Mouse (Mus musculus) limb, embryonic 13.5 days (tissue): ENCODE data around the gene Crnkl1. TPM values are rescaled to one million over a fixed set of nuclear protein-coding genes. Genes with fewer than 3 reads are reported as not detected.

ENCODE experiments used
- ATAC-seq: fragments of 200-750 bp; cut with Nextera tagmentation; 2 replicates; pipeline ENCODE4 v1.8.0; 2017; ENCODE audit warnings: low read depth, moderate number of reproducible peaks, moderate TSS enrichment; ENCODE audit not compliant: low FRiP score
- H3K27ac ChIP-seq: fragments of 300-500 bp; sonication (generic); 2 replicates; pipeline ENCODE4 v1.5.1; 2015; ENCODE audit warnings: inconsistent platforms, mild to moderate bottlenecking, moderate library complexity
- H3K27me3 ChIP-seq: fragments of 300-500 bp; sonication (generic); 2 replicates; pipeline ENCODE4 v1.6.1; 2015; ENCODE audit warnings: mild to moderate bottlenecking, inconsistent platforms
- H3K36me3 ChIP-seq: fragments of 300-500 bp; sonication (generic); 2 replicates; pipeline ENCODE4 v1.6.1; 2015; ENCODE audit warnings: inconsistent platforms, mild to moderate bottlenecking, moderate library complexity
- H3K4me1 ChIP-seq: fragments of 300-500 bp; sonication (generic); 2 replicates; pipeline ENCODE4 v1.6.1; 2015; ENCODE audit warnings: inconsistent platforms
- H3K4me2 ChIP-seq: fragments of 300-500 bp; sonication (generic); replicated peaks from 2 replicates; pipeline ENCODE4 v1.6.1; 2015; ENCODE audit warnings: inconsistent platforms, mild to moderate bottlenecking, moderate library complexity
- H3K4me3 ChIP-seq: fragments of 300-500 bp; sonication (generic); 2 replicates; pipeline ENCODE4 v1.5.1; 2015; ENCODE audit warnings: moderate library complexity, mild to moderate bottlenecking, inconsistent platforms
- H3K9ac ChIP-seq: fragments of 300-500 bp; sonication (generic); 2 replicates; pipeline ENCODE4 v1.6.1; 2015; ENCODE audit warnings: mild to moderate bottlenecking, inconsistent platforms
- H3K9me3 ChIP-seq: fragments of 300-500 bp; sonication (generic); 2 replicates; pipeline ENCODE4 v1.6.1; 2016; ENCODE audit warnings: inconsistent platforms
- WGBS: fragments of 180-500 bp; shearing (Covaris S2); methylation state at CpG from one replicate; pipeline ENCODE4 v1.1.7; 2015; 5-methylcytosine and 5-hydroxymethylcytosine counted together
- polyA plus RNA-seq: library from polyadenylated mRNA; unstranded; fragments of >200 nt; fragmentation: Nextera tagmentation; extraction: Ambion mirVana; gene quantifications from 2 replicates; pipeline ENCODE4 v1.2.1, GENCODE M21; 2015

Gene Crnkl1
- polyA plus RNA-seq, 1 experiment from 2014 or later: 33.6 TPM

DNA sequence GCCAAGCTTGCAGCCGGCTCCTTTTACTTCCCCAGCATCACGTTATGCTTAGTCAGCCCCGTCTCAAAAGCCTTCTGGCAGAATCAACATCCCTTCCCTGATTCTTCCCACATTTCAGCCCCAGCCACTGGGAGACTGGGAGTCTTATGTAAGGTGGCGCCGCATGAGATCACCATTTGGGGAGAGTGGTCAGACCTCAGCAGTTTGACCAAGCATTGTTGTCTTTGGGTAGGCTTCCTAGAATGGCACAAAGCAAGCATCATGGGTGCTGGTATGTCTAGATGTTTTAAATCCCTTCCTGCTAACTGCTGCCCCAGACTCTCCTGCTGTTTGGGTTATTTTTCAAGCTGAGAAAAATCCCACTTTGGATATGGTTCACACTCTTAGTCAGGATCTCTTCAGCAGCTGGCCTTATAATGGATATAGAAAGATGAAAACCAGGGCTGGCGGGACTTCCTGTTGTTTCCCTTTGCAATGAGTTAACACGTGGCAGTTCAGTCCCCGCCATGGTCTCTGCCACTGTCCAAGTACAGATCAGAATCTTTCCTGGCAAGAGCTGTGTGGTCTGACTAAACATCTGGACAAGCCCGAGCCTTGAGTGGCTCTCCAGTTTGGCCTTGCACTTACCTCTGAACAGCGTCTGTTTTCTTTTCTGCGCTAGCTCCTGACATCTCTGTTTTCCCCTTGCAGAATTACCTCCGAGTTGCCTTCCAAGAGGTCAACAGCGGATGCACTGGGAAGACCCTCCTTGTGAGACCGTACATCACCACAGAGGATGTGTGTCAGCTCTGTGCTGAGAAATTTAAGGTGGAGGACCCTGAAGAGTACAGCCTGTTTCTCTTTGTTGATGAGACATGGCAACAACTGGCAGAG, 49.7 kb downstream of the Crnkl1 start:
- H3K36me3 ChIP-seq: peaks cover 54% of the 10 kb centered on the region
- no peaks in the 10 kb centered on the region for H3K9me3 ChIP-seq
- no peak for ATAC-seq
- H3K4me2 ChIP-seq: no peak overlapping the region
- WGBS: 50% methylated on average over 14 of the region's 14 CpGs
- H3K27me3 ChIP-seq: no peaks in the 10 kb centered on the region
- H3K27ac ChIP-seq: peak overlapping the region; percentile 64
- peaks cover 83% of the 10 kb centered on the region for H3K4me1 ChIP-seq
- H3K4me3 ChIP-seq: no peak overlapping the region
- H3K9ac ChIP-seq: no peak overlapping the region

DNA sequence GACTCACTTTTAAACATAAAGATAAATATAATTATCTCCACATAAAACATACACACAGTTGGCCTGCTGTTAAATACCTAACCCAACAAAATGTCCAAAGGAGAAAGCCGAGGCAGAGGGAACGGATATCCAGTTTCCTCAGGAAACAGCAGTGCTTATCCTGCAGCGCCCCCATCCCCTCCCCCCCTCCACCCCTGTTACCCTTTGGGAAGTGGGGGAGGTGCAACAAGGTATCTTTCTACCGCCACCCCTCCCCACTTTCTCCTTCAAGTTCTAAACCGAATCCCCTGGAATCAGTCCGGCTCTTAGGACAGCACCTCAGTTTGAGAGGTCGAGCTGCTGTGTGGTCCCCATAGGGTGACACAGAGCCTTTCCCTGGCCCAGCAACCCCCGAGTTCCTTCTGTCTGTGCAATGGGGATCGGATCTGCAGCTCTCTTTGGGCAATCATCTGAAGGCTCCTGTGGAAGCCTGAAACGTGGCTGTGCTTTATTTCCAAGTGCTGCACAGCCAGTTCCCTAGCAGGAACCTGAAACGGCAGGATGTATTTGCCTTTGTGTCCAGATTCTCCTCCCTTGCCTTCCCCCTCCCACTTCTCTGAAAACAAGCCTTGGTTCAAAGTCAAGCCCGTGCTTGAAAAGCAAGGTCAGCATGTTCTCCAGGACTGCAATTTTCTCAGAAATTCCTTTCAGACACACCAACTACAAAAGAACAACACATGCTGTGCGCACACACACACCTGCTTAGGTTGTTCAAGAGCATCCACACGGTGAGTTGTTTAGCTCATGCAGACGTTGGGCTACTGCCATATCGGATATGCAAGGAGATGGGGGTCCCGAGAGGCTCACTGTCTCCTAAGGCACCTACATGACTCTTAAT, 50.5 kb downstream of the Crnkl1 start:
- H3K27ac ChIP-seq: peak overlapping the region; percentile 64
- H3K4me3 ChIP-seq: no peak overlapping the region
- no peaks in the 10 kb centered on the region for H3K9me3 ChIP-seq
- H3K4me2 ChIP-seq: no peak overlapping the region
- H3K4me1 ChIP-seq: peaks cover 80% of the 10 kb centered on the region
- WGBS: 21% methylated on average over 17 of the region's 17 CpGs
- H3K36me3 ChIP-seq: peaks cover 61% of the 10 kb centered on the region
- H3K9ac ChIP-seq: no peak overlapping the region
- no peaks in the 10 kb centered on the region for H3K27me3 ChIP-seq
- ATAC-seq: no peak

DNA sequence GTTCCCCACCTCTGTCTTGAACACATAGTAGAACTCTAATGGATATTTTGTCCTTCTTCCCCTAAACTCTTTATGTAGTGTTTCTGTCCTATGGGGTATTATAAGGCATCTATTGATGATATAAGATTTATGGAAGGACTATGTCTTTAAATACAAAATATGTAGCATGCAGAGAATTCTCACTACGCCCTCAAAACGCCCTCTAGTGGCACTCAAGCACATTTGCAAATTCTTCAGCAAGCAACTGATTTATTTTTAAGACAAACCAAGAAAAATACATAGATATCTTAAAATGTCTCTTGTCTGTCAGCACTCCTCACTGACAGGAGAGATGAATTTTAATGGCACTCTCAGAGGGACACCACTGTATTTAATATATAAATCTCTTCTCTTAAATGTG, 52.4 kb downstream of the Crnkl1 start:
- H3K36me3 ChIP-seq: peaks cover 75% of the 10 kb centered on the region

DNA sequence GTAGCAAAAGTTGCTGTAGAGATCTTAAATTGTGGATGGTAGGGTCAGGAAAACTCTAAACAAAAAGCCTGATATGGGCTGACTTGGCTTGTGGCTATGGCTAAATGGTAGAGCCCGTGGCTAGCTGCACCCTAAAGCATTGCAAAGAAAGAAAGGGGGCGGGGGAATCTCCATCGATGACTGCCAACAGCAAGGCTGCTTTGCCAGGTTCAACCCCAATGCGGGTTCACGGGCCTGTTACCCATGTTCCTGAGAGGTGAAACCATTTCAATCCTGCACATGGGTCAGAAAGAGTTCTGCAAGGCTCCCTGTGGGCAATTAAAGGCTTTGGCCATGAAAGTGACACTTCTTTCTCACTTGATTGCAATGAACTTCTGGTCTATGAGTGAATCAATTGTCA, 52.9 kb downstream of the Crnkl1 start:
- ATAC-seq: no peak
- WGBS: 60% methylated on average over 5 of the region's 5 CpGs
- Histone ChIP-seq H3K36me3 (peaks cover 75% of the 10 kb centered on the region), H3K27me3 (no peaks in the 10 kb centered on the region), H3K9me3 (no peaks in the 10 kb centered on the region), H3K9ac (no peak overlapping the region), H3K4me2 (peak overlapping the region; percentile 48), H3K4me3 (no peak overlapping the region), H3K27ac (peak overlapping the region; percentile 96), H3K4me1 (peaks cover 61% of the 10 kb centered on the region)

More for the DNA sequence above, 52.4 kb downstream of the Crnkl1 start:
- Histone ChIP-seq H3K9me3 (no peaks in the 10 kb centered on the region), H3K9ac (no peak overlapping the region), H3K27ac (peak overlapping the region; percentile 96; the same call in 1 of the 2 replicates), H3K27me3 (no peaks in the 10 kb centered on the region), H3K4me3 (no peak overlapping the region), H3K4me2 (no peak overlapping the region), H3K4me1 (peaks cover 62% of the 10 kb centered on the region)
- WGBS: 20% methylated on average over 2 of the region's 2 CpGs
- no peak for ATAC-seq

DNA sequence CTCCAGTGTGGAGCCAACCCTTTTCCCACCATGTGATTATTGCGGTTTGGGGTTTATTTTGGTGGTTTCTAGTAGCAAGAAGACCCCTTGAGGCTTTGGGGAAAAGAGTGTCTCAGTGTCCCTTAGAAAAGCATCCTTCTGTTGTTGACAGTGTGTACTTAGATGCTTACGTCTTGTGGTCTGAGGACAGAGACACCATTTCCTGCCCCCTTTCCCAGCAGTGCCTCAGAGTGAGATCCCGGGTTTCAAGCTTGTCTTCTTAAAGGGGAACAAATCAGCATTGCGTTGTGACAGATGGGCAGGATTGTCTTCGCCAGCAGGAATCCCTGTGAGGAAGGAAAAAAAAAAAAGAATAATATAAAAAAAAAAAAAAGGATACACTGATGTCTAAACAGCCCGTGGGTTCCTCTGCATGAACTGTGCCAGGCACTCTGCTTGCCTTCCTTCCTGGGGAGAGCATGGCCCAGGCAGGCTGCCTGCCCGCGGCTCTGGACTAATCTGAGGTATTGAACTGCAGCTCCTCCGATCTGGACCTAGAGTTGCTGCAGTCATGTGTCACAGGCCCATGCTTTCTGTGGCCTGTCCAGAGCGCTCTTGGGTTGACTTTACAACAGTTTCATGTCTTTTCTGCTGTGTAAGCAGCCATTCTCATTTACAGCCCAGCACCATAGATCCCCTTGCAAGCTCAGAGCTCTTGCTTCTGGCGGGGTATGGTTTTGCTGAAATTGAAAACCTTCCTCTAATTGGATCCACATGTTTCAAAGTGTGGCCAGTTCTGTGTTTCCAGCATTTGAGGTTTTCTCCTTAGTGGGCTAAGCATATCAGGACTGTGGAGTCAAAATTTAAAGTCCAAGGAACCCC, 53.7 kb downstream of the Crnkl1 start:
- Histone ChIP-seq H3K4me2 (peak overlapping the region; percentile 48), H3K36me3 (peaks cover 77% of the 10 kb centered on the region), H3K4me1 (peaks cover 60% of the 10 kb centered on the region), H3K9me3 (no peaks in the 10 kb centered on the region), H3K9ac (peak overlapping the region; percentile 31), H3K27ac (peak overlapping the region; percentile 96), H3K4me3 (peak overlapping the region; percentile 17; the same call in 1 of the 2 replicates), H3K27me3 (no peaks in the 10 kb centered on the region)
- ATAC-seq: peak; percentile 86
- 23% methylated on average over 11 of the region's 11 CpGs for WGBS

DNA sequence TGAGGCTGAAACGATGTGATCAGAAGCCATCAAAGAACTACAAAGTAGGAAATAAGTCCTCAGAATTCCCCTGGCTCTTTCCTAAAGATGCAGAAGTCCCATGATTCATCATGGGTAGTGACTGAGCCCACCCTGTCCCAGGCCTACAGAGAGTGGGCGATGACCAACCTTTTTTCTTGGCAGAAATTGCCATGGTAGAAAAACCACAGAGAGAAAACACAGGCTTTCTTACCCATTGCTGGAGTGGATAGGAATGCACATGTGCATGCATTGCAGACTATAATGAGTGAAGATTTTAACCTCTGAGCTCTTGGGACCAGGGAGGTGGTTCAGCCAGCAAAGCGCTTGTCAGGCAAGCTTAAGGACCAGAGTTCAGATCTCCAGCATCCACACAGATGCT, 57.6 kb downstream of the Crnkl1 start:
- no peak for ATAC-seq
- Histone ChIP-seq H3K36me3 (peaks cover 55% of the 10 kb centered on the region), H3K4me1 (peaks cover 22% of the 10 kb centered on the region), H3K9me3 (no peaks in the 10 kb centered on the region), H3K27ac (no peak overlapping the region), H3K9ac (no peak overlapping the region), H3K27me3 (no peaks in the 10 kb centered on the region), H3K4me3 (no peak overlapping the region), H3K4me2 (no peak overlapping the region)
- WGBS: 82% methylated on average over 3 of the region's 3 CpGs

DNA sequence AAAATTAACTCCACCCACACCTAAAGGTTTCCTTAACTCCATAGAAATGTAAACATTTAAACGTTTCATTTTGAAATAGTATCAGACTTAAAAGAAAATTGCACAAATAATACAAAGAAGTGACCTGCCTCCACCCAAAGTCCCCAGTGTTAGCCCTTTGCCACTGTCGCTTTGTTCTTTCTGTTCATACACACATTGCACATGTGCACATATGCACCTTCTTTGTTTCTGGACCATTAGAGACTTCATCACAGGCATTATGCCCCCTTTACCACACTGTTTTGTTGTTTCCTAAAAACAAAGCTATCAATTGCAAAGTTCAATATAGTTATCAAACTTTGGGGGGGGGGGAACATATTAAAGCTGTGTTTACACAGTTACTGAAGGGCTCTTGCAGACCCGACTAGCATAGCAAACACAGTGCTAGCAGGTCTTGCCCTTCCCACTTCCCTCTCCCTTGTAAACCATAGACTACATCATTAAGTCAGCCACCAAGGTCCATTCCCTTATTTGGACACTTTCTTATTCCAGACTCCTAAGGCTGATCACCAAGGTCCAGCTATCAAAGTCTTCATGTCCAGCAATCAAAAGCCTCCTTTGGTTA, 59.8 kb downstream of the Crnkl1 start:
- H3K27me3 ChIP-seq: no peaks in the 10 kb centered on the region
- peaks cover 48% of the 10 kb centered on the region for H3K36me3 ChIP-seq
- no peak overlapping the region for H3K27ac ChIP-seq
- no peak overlapping the region for H3K4me2 ChIP-seq
- H3K9me3 ChIP-seq: no peaks in the 10 kb centered on the region
- no peak overlapping the region for H3K9ac ChIP-seq
- no peak for ATAC-seq
- H3K4me1 ChIP-seq: no peaks in the 10 kb centered on the region
- no peak overlapping the region for H3K4me3 ChIP-seq
- WGBS: 67% methylated on average over 3 of the region's 3 CpGs

DNA sequence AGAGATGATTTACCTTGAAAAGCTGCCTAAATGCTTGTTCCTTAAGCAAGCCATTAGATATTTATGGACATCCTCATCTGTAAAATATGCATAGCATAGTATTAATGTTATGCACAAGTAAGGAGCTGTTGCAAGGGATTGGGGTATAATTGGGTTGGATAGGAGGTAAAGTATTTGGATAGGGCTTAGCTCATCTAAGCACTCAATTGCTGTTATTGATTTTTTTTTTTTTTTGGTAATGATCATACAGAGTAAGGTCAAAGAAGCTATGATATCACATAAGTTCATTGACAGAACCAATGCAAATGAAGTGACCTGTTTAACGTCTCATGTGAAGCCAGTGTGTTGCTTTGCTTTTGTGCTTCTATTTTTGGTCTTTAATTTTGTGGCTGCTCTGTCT, 60.9 kb downstream of the Crnkl1 start:
- Histone ChIP-seq H3K27me3 (no peaks in the 10 kb centered on the region), H3K9me3 (no peaks in the 10 kb centered on the region), H3K4me3 (no peak overlapping the region), H3K27ac (no peak overlapping the region), H3K36me3 (peaks cover 49% of the 10 kb centered on the region), H3K9ac (no peak overlapping the region), H3K4me2 (no peak overlapping the region), H3K4me1 (no peaks in the 10 kb centered on the region)
- WGBS: 86% methylated on average over 1 of the region's 1 CpGs
- ATAC-seq: no peak

DNA sequence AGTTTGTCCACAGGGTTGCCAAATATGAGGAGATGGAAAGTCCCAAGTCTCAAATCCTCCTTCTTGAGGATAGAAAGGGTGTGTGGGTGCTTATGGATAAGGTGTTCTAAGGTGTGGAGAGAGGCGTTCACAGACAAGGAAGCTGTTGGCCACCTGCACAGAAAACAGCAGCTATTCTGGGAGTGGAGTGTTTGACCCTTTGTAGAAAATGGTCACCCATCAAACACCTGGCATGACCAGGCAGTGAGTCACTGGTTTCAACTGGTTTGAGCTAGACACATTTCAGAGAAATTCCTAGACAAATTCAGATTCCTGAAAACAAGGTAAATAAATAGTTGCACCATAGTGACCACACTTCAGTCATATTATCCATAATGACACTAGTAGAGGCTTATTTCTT, 62.7 kb downstream of the Crnkl1 start:
- 87% methylated on average over 1 of the region's 1 CpGs for WGBS

DNA sequence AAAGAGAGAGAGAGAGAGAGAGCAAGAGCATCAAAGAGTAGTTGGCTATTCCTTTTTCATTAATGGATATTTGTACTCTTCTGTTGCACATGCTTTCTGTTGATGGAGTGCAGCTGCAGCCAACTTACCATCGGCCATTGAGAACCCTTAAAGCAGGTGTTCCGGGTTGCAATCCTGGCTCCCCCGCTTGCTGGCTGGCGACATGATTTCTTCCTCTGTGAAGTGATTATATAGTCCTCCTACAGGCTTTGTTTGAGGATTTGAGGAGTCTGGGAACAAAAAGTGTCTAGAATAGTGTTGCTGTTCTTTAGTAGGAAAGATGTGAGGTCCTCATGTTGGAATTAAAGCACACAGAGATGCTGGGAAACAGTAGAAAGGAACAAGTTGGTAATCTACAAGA, 63.5 kb downstream of the Crnkl1 start:
- no peak overlapping the region for H3K4me3 ChIP-seq
- H3K9me3 ChIP-seq: peaks cover 10% of the 10 kb centered on the region; the same call in 1 of the 2 replicates
- 71% methylated on average over 4 of the region's 4 CpGs for WGBS

More for the DNA sequence above, 62.7 kb downstream of the Crnkl1 start:
- Histone ChIP-seq H3K4me1 (no peaks in the 10 kb centered on the region), H3K4me2 (no peak overlapping the region), H3K36me3 (peaks cover 49% of the 10 kb centered on the region), H3K27me3 (no peaks in the 10 kb centered on the region), H3K9ac (no peak overlapping the region), H3K27ac (no peak overlapping the region), H3K4me3 (no peak overlapping the region), H3K9me3 (peaks cover 2% of the 10 kb centered on the region; the same call in 1 of the 2 replicates)
- no peak for ATAC-seq

More for the DNA sequence above, 63.5 kb downstream of the Crnkl1 start:
- no peak overlapping the region for H3K9ac ChIP-seq
- no peaks in the 10 kb centered on the region for H3K27me3 ChIP-seq
- peaks cover 49% of the 10 kb centered on the region for H3K36me3 ChIP-seq
- ATAC-seq: no peak
- no peak overlapping the region for H3K4me2 ChIP-seq
- H3K27ac ChIP-seq: no peak overlapping the region
- no peaks in the 10 kb centered on the region for H3K4me1 ChIP-seq
